Mouse (Mus musculus): Measurements from ENCODE around the gene Spata13. TPM values are rescaled to one million over a fixed set of nuclear protein-coding genes. Genes with fewer than 3 reads are reported as not detected.

Gene Spata13
- polyA plus RNA-seq, 1 experiment from 2014 or later, result 18.1 TPM

- Histone ChIP-seq H3K9ac (no peak overlapping the region), H3K4me2 (peak overlapping the region; percentile 44), H3K27ac (peak overlapping the region; percentile 26), H3K27me3 (no peaks in the 10 kb centered on the region), H3K9me3 (no peaks in the 10 kb centered on the region), H3K36me3 (no peaks in the 10 kb centered on the region; the same call in 1 of the 2 replicates), H3K4me1 (peaks cover 53% of the 10 kb centered on the region), H3K4me3 (0 out of 2 replicates have a peak overlapping the region, but pooled peaks have one; percentile 1)
- 35% methylated on average over 4 of the region's 4 CpGs for WGBS
- ATAC-seq (ENCODE audit: borderline replicate concordance, extremely low read depth, low FRiP score, low TSS enrichment), result peak; percentile 27; the same call in 1 of the 2 replicates
Measured at GRCm38 (mm10) chr14:60733706-60734105, 99.9 kb downstream of the Spata13 start.

GRCm38 (mm10) chr14:60735206-60735605, 101.4 kb downstream of the Spata13 start:
- 64% methylated on average over 5 of the region's 5 CpGs for WGBS
- H3K9ac ChIP-seq, result no peak overlapping the region
- peaks cover 60% of the 10 kb centered on the region for H3K4me1 ChIP-seq
- no peaks in the 10 kb centered on the region for H3K27me3 ChIP-seq
- H3K27ac ChIP-seq, result peak overlapping the region; percentile 13; the same call in 1 of the 2 replicates
- H3K4me3 ChIP-seq, result no peak overlapping the region
- no peaks in the 10 kb centered on the region for H3K9me3 ChIP-seq
- no peaks in the 10 kb centered on the region for H3K36me3 ChIP-seq
- no peak for ATAC-seq (ENCODE audit: borderline replicate concordance, extremely low read depth, low FRiP score, low TSS enrichment)
- no peak overlapping the region for H3K4me2 ChIP-seq

GRCm38 (mm10) chr14:60735848-60736547, 102.2 kb downstream of the Spata13 start:
- WGBS, result 46% methylated on average over 13 of the region's 13 CpGs
- peak overlapping the region; percentile 33 for H3K4me2 ChIP-seq
- no peak for ATAC-seq (ENCODE audit: borderline replicate concordance, extremely low read depth, low FRiP score, low TSS enrichment)
- peaks cover 67% of the 10 kb centered on the region for H3K4me1 ChIP-seq
- no peaks in the 10 kb centered on the region for H3K9me3 ChIP-seq
- no peak overlapping the region for H3K4me3 ChIP-seq
- no peak overlapping the region for H3K9ac ChIP-seq
- H3K27ac ChIP-seq, result peak overlapping the region; percentile 90
- H3K36me3 ChIP-seq, result no peaks in the 10 kb centered on the region
- no peaks in the 10 kb centered on the region for H3K27me3 ChIP-seq

- WGBS, result 9% methylated on average over 4 of the region's 4 CpGs
- Histone ChIP-seq H3K9ac (no peak overlapping the region), H3K4me1 (peaks cover 74% of the 10 kb centered on the region)
Measured at GRCm38 (mm10) chr14:60736591-60737192, 102.9 kb downstream of the Spata13 start.

GRCm38 (mm10) chr14:60737202-60737611, 103.4 kb downstream of the Spata13 start:
- no peak overlapping the region for H3K4me3 ChIP-seq
- peak overlapping the region; percentile 33; the same call in 1 of the 2 replicates for H3K4me2 ChIP-seq
- no peak for ATAC-seq (ENCODE audit: borderline replicate concordance, extremely low read depth, low FRiP score, low TSS enrichment)
- peak overlapping the region; percentile 90 for H3K27ac ChIP-seq
- no peaks in the 10 kb centered on the region for H3K36me3 ChIP-seq
- no peaks in the 10 kb centered on the region for H3K9me3 ChIP-seq
- no peaks in the 10 kb centered on the region for H3K27me3 ChIP-seq
- WGBS, result 22% methylated on average over 7 of the region's 7 CpGs
- H3K4me1 ChIP-seq, result peaks cover 79% of the 10 kb centered on the region
- no peak overlapping the region for H3K9ac ChIP-seq

More at GRCm38 (mm10) chr14:60736591-60737192, 102.9 kb downstream of the Spata13 start:
- no peaks in the 10 kb centered on the region for H3K36me3 ChIP-seq
- peak overlapping the region; percentile 90 for H3K27ac ChIP-seq
- H3K9me3 ChIP-seq, result no peaks in the 10 kb centered on the region
- ATAC-seq (ENCODE audit: borderline replicate concordance, extremely low read depth, low FRiP score, low TSS enrichment), result peak; percentile 50; the same call in 1 of the 2 replicates
- peak overlapping the region; percentile 33 for H3K4me2 ChIP-seq
- H3K4me3 ChIP-seq, result no peak overlapping the region
- no peaks in the 10 kb centered on the region for H3K27me3 ChIP-seq

- no peak overlapping the region for H3K4me2 ChIP-seq
- 45% methylated on average over 10 of the region's 10 CpGs for WGBS
- H3K9ac ChIP-seq, result no peak overlapping the region
- no peak for ATAC-seq (ENCODE audit: borderline replicate concordance, extremely low read depth, low FRiP score, low TSS enrichment)
- H3K36me3 ChIP-seq, result no peaks in the 10 kb centered on the region
- peaks cover 72% of the 10 kb centered on the region for H3K4me1 ChIP-seq
- no peak overlapping the region for H3K4me3 ChIP-seq
- peak overlapping the region; percentile 73 for H3K27ac ChIP-seq
- H3K9me3 ChIP-seq, result no peaks in the 10 kb centered on the region
- H3K27me3 ChIP-seq, result no peaks in the 10 kb centered on the region
Measured at GRCm38 (mm10) chr14:60738434-60738938, 104.7 kb downstream of the Spata13 start.

GRCm38 (mm10) chr14:60739155-60739554, 105.4 kb downstream of the Spata13 start:
- WGBS, result 17% methylated on average over 7 of the region's 9 CpGs
- peak overlapping the region; percentile 73; the same call in 1 of the 2 replicates for H3K27ac ChIP-seq
- H3K9ac ChIP-seq, result no peak overlapping the region
- no peak overlapping the region for H3K4me3 ChIP-seq
- H3K36me3 ChIP-seq, result no peaks in the 10 kb centered on the region
- H3K4me2 ChIP-seq, result no peak overlapping the region
- H3K4me1 ChIP-seq, result peaks cover 65% of the 10 kb centered on the region
- no peaks in the 10 kb centered on the region for H3K27me3 ChIP-seq
- ATAC-seq (ENCODE audit: borderline replicate concordance, extremely low read depth, low FRiP score, low TSS enrichment), result no peak
- H3K9me3 ChIP-seq, result no peaks in the 10 kb centered on the region

GRCm38 (mm10) chr14:60739616-60740015, 105.8 kb downstream of the Spata13 start:
- Histone ChIP-seq H3K4me3 (no peak overlapping the region), H3K4me2 (no peak overlapping the region), H3K4me1 (peaks cover 66% of the 10 kb centered on the region), H3K9me3 (no peaks in the 10 kb centered on the region), H3K36me3 (no peaks in the 10 kb centered on the region), H3K9ac (no peak overlapping the region), H3K27me3 (no peaks in the 10 kb centered on the region), H3K27ac (0 out of 2 replicates have a peak overlapping the region, but pooled peaks have one; percentile 39)
- no peak for ATAC-seq (ENCODE audit: borderline replicate concordance, extremely low read depth, low FRiP score, low TSS enrichment)
- WGBS, result 69% methylated on average over 12 of the region's 12 CpGs

GRCm38 (mm10) chr14:60740507-60740906, 106.7 kb downstream of the Spata13 start:
- ATAC-seq (ENCODE audit: borderline replicate concordance, extremely low read depth, low FRiP score, low TSS enrichment), result no peak
- 71% methylated on average over 5 of the region's 5 CpGs for WGBS
- Histone ChIP-seq H3K4me1 (peaks cover 67% of the 10 kb centered on the region), H3K9ac (no peak overlapping the region), H3K27me3 (no peaks in the 10 kb centered on the region), H3K4me3 (no peak overlapping the region), H3K9me3 (no peaks in the 10 kb centered on the region), H3K36me3 (no peaks in the 10 kb centered on the region), H3K27ac (peak overlapping the region; percentile 76), H3K4me2 (no peak overlapping the region)

GRCm38 (mm10) chr14:60741033-60741432, 107.2 kb downstream of the Spata13 start:
- 51% methylated on average over 8 of the region's 8 CpGs for WGBS

GRCm38 (mm10) chr14:60741490-60741981, 107.7 kb downstream of the Spata13 start:
- Histone ChIP-seq H3K27ac (peak overlapping the region; percentile 76), H3K36me3 (no peaks in the 10 kb centered on the region), H3K9me3 (no peaks in the 10 kb centered on the region), H3K9ac (no peak overlapping the region), H3K4me3 (no peak overlapping the region), H3K27me3 (no peaks in the 10 kb centered on the region), H3K4me1 (peaks cover 60% of the 10 kb centered on the region), H3K4me2 (no peak overlapping the region)
- WGBS, result 36% methylated on average over 6 of the region's 6 CpGs
- 0 out of 2 replicates have a peak, but pooled peaks have one; percentile 13 for ATAC-seq (ENCODE audit: borderline replicate concordance, extremely low read depth, low FRiP score, low TSS enrichment)

More at GRCm38 (mm10) chr14:60741033-60741432, 107.2 kb downstream of the Spata13 start:
- Histone ChIP-seq H3K27me3 (no peaks in the 10 kb centered on the region), H3K9ac (no peak overlapping the region), H3K36me3 (no peaks in the 10 kb centered on the region), H3K4me3 (no peak overlapping the region), H3K27ac (peak overlapping the region; percentile 76), H3K4me1 (peaks cover 65% of the 10 kb centered on the region), H3K4me2 (no peak overlapping the region), H3K9me3 (no peaks in the 10 kb centered on the region)
- ATAC-seq (ENCODE audit: borderline replicate concordance, extremely low read depth, low FRiP score, low TSS enrichment), result no peak

- ATAC-seq (ENCODE audit: borderline replicate concordance, extremely low read depth, low FRiP score, low TSS enrichment), result no peak
- no peak overlapping the region for H3K27ac ChIP-seq
Measured at GRCm38 (mm10) chr14:60743681-60744080, 109.9 kb downstream of the Spata13 start.

More at GRCm38 (mm10) chr14:60743681-60744080, 109.9 kb downstream of the Spata13 start:
- H3K4me1 ChIP-seq, result peaks cover 42% of the 10 kb centered on the region
- H3K27me3 ChIP-seq, result no peaks in the 10 kb centered on the region
- H3K4me2 ChIP-seq, result no peak overlapping the region
- no peak overlapping the region for H3K9ac ChIP-seq
- WGBS, result 57% methylated on average over 9 of the region's 9 CpGs
- no peaks in the 10 kb centered on the region for H3K9me3 ChIP-seq
- no peak overlapping the region for H3K4me3 ChIP-seq
- no peaks in the 10 kb centered on the region for H3K36me3 ChIP-seq

Measured in lung, embryonic 15.5 days (tissue).